Mouse (Mus musculus): Measurements from ENCODE around the gene Txn1.

Gene Txn1

DNA sequence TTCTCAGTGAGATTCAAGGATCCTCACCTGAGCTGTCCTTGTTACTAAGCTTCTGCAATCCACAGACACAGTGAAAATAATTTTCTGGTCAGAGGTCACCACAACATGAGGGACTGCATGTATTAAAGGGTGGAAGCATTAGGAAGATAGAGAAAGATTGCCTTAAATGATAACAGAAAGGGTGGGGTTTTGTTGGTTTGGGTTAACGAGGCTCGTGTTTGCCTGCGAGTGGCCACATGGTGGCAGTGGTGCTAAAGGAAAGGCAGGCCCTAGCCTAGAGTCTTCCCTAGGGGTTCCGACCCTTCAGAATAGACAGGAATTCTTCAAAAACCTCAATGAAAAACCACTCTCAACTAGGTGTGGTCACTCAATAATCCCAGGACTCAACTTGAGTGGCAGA lies 55.0 kb downstream of the Txn1 start:
- peak; percentile 72 for DNase-seq (ENCODE audit: low read depth, low spot score)

DNA sequence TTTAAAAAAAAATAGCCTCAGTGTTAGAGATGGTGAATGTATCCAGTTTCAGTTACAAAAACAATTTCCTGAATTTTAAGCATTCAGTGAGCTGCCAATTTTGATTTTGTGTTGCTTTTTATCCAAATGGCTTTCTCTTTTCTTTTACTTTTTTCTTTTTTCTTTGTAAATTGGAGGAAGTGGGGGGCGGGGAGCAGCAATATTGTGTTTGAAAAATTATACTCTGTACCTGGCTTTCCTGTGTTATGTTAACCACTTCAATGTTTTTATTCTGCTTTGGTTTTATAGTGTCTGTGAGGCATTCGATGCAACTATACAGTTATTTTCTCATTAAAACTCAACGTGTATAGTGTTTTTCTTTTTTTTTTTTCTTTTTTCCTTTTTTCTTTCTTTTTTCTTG lies 59.6 kb downstream of the Txn1 start:
- no peak for DNase-seq (ENCODE audit: low read depth, low spot score)

DNA sequence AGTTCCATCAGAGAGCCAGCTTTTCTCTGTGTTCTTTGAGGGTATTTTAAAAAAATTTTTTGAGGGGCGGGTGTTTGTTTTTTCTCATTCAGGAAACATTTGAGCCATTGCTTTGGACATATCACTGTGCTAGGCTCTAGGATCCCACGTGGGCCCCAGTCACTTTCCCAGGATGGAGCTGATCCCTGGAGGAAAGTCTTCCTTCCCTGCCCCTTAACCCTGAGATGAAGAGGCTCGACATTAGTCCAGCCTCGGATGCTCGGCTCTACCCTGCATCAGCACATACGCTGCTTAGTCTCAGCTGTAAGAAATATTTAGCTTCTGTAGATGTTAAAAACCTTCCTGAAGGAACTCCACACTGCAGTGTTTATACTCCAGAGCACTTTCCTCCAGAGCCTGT lies 60.3 kb downstream of the Txn1 start:
- DNase-seq (ENCODE audit: low read depth, low spot score) = no peak

DNA sequence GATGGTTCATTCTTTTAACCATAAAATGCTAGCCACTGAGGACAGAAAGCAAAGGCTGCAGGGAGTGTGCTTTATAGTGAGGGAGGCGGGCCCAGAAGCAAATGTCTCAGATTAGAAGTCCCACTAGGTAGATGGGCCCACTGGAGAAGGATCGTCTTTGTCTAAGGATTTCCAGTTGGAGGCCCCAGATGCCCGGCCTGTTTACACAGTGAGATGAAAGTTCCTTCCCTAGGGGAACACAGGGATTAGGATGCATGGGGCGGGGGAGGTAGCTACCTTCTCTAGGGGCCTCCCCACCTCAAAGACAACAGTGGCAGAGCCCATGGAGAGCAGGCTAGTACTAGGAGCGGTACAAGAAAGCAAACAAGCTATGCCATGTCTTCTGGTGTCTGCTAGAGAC lies 61.1 kb downstream of the Txn1 start:
- no peak for DNase-seq (ENCODE audit: low read depth, low spot score)

Data from ZHBTc4 (cell line).